Mouse (Mus musculus) limb, embryonic 11.5 days (tissue): ENCODE results near the gene Nkd1. TPM values are rescaled to one million over a fixed set of nuclear protein-coding genes. Genes with fewer than 3 reads are reported as not detected.

Source experiments
- ATAC-seq: fragments of 200-750 bp; cut with Nextera tagmentation; 2 replicates; pipeline ENCODE4 v1.8.0; 2017; ENCODE audit warnings: low read depth; ENCODE audit not compliant: insufficient number of reproducible peaks, low FRiP score, low TSS enrichment
- DNase-seq: peaks from one replicate; pipeline ENCODE4 v3.0.0-alpha.2; 2015; ENCODE audit warnings: low spot score
- H3K27ac ChIP-seq: fragments of 300-500 bp; sonication (generic); replicated peaks from 2 replicates; pipeline ENCODE4 v1.5.1; 2014; ENCODE audit warnings: low read depth, mild to moderate bottlenecking, low read length
- H3K27me3 ChIP-seq: fragments of 300-500 bp; sonication (generic); 2 replicates; pipeline ENCODE4 v1.6.1; 2014; ENCODE audit warnings: mild to moderate bottlenecking, low read length, mixed read lengths; ENCODE audit not compliant: control insufficient read depth, insufficient read depth
- H3K36me3 ChIP-seq: fragments of 300-500 bp; sonication (generic); 2 replicates; pipeline ENCODE4 v1.6.1; 2014; ENCODE audit warnings: mild to moderate bottlenecking, low read length, moderate library complexity, mixed read lengths; ENCODE audit not compliant: control insufficient read depth, insufficient read depth
- H3K4me1 ChIP-seq: fragments of 300-500 bp; sonication (generic); 2 replicates; pipeline ENCODE4 v1.6.1; 2014; ENCODE audit warnings: low read length, mixed read lengths; ENCODE audit not compliant: control insufficient read depth, insufficient read depth
- H3K4me2 ChIP-seq: fragments of 300-500 bp; sonication (generic); 2 replicates; pipeline ENCODE4 v1.6.1; 2014; ENCODE audit warnings: low read depth, mild to moderate bottlenecking, moderate library complexity; ENCODE audit not compliant: severe bottlenecking
- H3K4me3 ChIP-seq: fragments of 300-500 bp; sonication (generic); 2 replicates; pipeline ENCODE4 v1.5.1; 2014; ENCODE audit warnings: low read depth, low read length
- H3K9ac ChIP-seq: fragments of 300-500 bp; sonication (generic); 2 replicates; pipeline ENCODE4 v1.6.1; 2014; ENCODE audit warnings: mild to moderate bottlenecking, low read length
- H3K9me3 ChIP-seq: fragments of 300-500 bp; sonication (generic); 2 replicates; pipeline ENCODE4 v1.6.1; 2016; ENCODE audit warnings: low read length; ENCODE audit not compliant: control insufficient read depth
- WGBS: fragments of 180-500 bp; shearing (Covaris S2); extraction: QIAGEN DNeasy Blood & Tissue Kit; methylation state at CpG from one replicate; pipeline ENCODE4 v1.1.7; 2014; 5-methylcytosine and 5-hydroxymethylcytosine counted together
- polyA plus RNA-seq: library from polyadenylated mRNA; unstranded; fragments of >200 nt; fragmentation: Nextera tagmentation; extraction: Ambion mirVana; gene quantifications from 2 replicates; pipeline ENCODE4 v1.2.1, GENCODE M21; 2014

The Nkd1 gene
- polyA plus RNA-seq, 1 experiment from 2014 or later, result 47.6 TPM

- no peak for DNase-seq
- Histone ChIP-seq H3K4me3 (no peak overlapping the region), H3K4me1 (peaks cover 7% of the 10 kb centered on the region; the same call in 1 of the 2 replicates), H3K27ac (no peak overlapping the region), H3K4me2 (no peak overlapping the region), H3K27me3 (0 out of 2 replicates have a peak, but pooled peaks cover 3% of the 10 kb centered on the region), H3K9ac (0 out of 2 replicates have a peak overlapping the region, but pooled peaks have one; percentile 32), H3K9me3 (no peaks in the 10 kb centered on the region), H3K36me3 (no peaks in the 10 kb centered on the region)
- ATAC-seq, result no peak
- WGBS, result 7% methylated on average over 15 of the region's 15 CpGs
Measured at GRCm38 (mm10) chr8:88512094-88512794, 8.9 kb upstream of the Nkd1 start.

DNA sequence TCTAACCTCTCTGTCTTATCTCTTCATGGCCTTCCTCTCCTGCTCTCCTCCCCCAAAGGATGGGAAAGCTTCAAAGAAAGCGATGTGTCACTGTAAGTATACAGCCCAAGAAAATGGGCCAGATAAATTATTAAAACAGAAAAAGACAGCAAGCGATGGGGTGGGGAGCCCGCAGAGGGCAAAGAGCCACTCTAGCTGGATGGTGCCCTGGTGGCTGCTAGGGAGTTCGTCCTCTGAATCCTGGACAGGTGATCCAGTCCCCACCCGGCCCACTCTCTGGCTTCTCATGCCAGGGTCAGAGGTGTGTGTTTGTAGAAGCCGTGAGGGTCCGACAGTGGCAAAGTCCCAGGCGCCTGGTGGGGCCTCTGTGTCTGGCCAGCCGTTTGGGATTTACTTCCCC, 3.1 kb upstream of the Nkd1 start:
- no peaks in the 10 kb centered on the region for H3K9me3 ChIP-seq
- DNase-seq (no peak), ATAC-seq (no peak)
- H3K27me3 ChIP-seq, result no peaks in the 10 kb centered on the region
- no peak overlapping the region for H3K4me2 ChIP-seq
- H3K36me3 ChIP-seq, result no peaks in the 10 kb centered on the region
- H3K27ac ChIP-seq, result no peak overlapping the region
- H3K4me3 ChIP-seq, result no peak overlapping the region
- no peak overlapping the region for H3K9ac ChIP-seq
- WGBS, result 31% methylated on average over 9 of the region's 9 CpGs
- H3K4me1 ChIP-seq, result peaks cover 15% of the 10 kb centered on the region

GRCm38 (mm10) chr8:88520381-88520780, 773 bp upstream of the Nkd1 start:
- H3K4me2 ChIP-seq, result peak overlapping the region; percentile 83; the same call in 1 of the 2 replicates
- peaks cover 38% of the 10 kb centered on the region for H3K4me1 ChIP-seq
- WGBS, result 6% methylated on average over 13 of the region's 13 CpGs
- DNase-seq (peak; percentile 44), ATAC-seq (no peak)
- no peak overlapping the region for H3K4me3 ChIP-seq
- H3K36me3 ChIP-seq, result no peaks in the 10 kb centered on the region
- H3K9ac ChIP-seq, result no peak overlapping the region
- no peak overlapping the region for H3K27ac ChIP-seq
- no peaks in the 10 kb centered on the region for H3K27me3 ChIP-seq
- no peaks in the 10 kb centered on the region for H3K9me3 ChIP-seq

DNA sequence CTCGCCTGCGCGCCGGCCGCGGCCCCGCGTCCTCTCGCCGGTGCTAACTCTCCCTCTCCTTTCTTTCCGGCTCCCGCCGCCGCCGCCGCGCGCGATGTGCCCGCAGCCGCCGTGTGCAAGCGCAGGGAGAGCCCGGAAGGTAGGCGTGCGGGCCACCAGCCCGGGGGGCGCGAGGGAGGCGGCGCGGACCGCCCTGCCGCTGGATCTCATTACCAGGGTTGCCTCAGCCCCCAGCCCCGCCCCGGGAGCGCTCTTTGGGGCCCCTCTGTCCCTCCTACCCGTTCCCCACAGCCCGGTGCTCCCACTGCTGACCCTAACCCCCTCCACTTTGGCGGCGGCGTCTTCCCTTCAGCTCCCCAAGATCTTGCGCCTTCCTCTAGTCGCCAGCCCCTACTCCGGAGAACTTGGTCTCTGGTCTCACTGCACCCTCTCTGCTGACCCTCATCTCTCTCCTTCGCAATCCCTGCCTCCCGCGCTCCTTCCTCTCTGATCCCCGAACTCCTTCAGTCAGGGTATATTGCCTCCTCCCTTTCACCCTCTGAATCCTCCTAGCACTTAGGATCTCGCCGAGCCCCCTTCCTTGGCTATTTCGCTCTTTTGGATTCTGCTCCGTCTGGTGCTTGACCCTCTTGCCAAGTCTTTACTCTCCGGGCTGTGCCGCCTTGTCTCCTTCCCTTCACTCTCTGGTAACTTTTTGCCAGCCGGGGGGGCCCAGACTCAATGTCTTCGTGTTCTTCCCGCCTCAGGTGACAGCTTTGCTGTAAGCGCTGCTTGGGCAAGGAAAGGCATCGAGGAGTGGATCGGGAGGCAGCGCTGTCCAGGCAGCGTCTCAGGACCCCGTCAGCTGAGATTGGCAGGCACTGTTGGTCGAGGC, 624 bp downstream of the Nkd1 start:
- H3K4me1 ChIP-seq, result peaks cover 51% of the 10 kb centered on the region
- no peaks in the 10 kb centered on the region for H3K27me3 ChIP-seq
- peak overlapping the region; percentile 79 for H3K9ac ChIP-seq
- H3K36me3 ChIP-seq, result no peaks in the 10 kb centered on the region
- peak overlapping the region; percentile 83 for H3K4me2 ChIP-seq
- under 1% methylated on average over 59 of the region's 65 CpGs for WGBS
- DNase-seq (peak; percentile 57), ATAC-seq (peak; percentile 36; the same call in 1 of the 2 replicates)
- H3K9me3 ChIP-seq, result no peaks in the 10 kb centered on the region
- peak overlapping the region; percentile 82 for H3K4me3 ChIP-seq
- no peak overlapping the region; the same call in 1 of the 2 replicates for H3K27ac ChIP-seq

DNA sequence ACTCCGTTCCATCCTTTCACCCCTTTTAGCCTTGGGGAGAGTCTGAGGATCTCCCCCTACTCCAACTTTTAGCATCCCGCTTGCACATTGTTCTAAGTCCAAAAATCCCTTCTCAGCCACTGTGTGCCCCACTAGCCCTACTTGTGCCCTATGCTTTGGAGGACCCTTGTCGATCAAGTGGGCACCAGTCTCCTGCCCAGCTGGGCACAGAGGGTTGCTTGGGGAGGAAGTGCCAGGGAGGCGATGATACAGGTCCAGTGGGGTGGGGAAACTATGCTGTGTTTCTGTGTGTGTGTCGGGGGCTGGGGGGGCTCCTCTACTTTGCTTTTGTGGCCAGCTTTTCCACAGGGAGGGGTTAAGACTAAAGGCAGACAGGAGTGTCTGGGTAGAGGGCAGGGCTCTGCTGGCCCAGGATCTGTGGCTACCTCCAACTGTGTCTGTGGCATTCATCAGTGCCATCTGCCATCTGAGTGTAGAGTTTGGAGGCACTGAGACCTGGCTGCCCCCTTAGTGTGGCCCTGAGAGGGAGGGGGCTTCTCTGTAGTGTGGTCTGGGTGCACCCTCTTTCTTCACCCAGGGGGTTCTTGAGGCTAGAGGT, 1.4 kb downstream of the Nkd1 start:
- WGBS, result 11% methylated on average over 5 of the region's 5 CpGs
- no peak overlapping the region for H3K27ac ChIP-seq
- no peak for ATAC-seq

DNA sequence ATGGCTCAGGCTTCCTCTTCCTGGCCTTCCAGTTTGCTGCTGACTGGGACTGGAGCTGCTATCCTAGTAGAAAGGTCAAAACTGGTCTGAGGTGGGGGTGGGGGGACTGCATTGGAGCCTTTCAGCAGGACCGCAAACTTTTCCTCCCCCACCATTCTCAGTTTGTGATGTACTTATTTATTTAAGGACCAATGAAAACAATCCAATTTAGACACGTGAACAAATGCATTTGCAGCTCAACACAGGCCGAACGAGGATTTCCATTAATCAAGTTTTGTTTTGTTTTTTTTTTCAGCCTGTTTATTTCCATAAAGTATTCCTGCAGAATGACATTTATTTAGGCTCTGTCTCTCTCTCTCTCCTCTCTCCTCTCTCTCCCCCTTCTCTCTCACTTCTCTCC, 2.5 kb downstream of the Nkd1 start:
- Histone ChIP-seq H3K27me3 (no peaks in the 10 kb centered on the region), H3K4me2 (peak overlapping the region; percentile 83), H3K9ac (peak overlapping the region; percentile 18; the same call in 1 of the 2 replicates), H3K27ac (peak overlapping the region; percentile 59; the same call in 1 of the 2 replicates), H3K4me1 (peaks cover 53% of the 10 kb centered on the region), H3K4me3 (peak overlapping the region; percentile 82), H3K9me3 (no peaks in the 10 kb centered on the region), H3K36me3 (no peaks in the 10 kb centered on the region)
- DNase-seq (no peak), ATAC-seq (no peak)
- WGBS, result 10% methylated on average over 4 of the region's 4 CpGs

More for the DNA sequence above, 1.4 kb downstream of the Nkd1 start:
- Histone ChIP-seq H3K9ac (peak overlapping the region; percentile 79), H3K4me2 (peak overlapping the region; percentile 83), H3K4me3 (peak overlapping the region; percentile 82), H3K9me3 (no peaks in the 10 kb centered on the region), H3K36me3 (no peaks in the 10 kb centered on the region), H3K4me1 (peaks cover 53% of the 10 kb centered on the region), H3K27me3 (no peaks in the 10 kb centered on the region)
- no peak for DNase-seq

DNA sequence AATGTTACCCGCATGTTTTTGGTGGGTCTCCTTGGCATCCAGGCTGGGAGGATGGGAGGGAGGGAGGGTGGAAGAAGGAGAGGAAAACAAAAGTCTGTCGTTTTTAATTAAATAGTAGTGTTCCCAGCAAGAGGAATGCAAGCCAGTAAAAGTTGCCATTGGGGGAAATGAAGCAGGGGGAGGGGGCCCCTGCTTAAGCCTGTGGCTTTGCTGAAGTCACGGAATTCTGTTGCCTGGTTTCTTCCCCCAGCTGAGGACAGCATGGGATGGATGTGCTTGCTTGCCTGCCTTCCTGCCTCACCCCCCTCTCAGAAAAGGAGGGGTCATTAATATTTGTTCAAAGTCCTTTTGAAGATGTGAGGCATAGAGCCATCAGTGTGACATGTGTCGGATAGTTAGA, 3.0 kb downstream of the Nkd1 start:
- WGBS, result 4% methylated on average over 4 of the region's 4 CpGs
- no peaks in the 10 kb centered on the region for H3K9me3 ChIP-seq

GRCm38 (mm10) chr8:88524851-88525250, 3.7 kb downstream of the Nkd1 start:
- 69% methylated on average over 7 of the region's 7 CpGs for WGBS
- no peak overlapping the region for H3K27ac ChIP-seq
- H3K4me3 ChIP-seq, result no peak overlapping the region

More for the DNA sequence above, 3.0 kb downstream of the Nkd1 start:
- Histone ChIP-seq H3K9ac (no peak overlapping the region), H3K27me3 (no peaks in the 10 kb centered on the region), H3K27ac (peak overlapping the region; percentile 59; the same call in 1 of the 2 replicates), H3K4me2 (peak overlapping the region; percentile 83), H3K36me3 (no peaks in the 10 kb centered on the region), H3K4me3 (no peak overlapping the region), H3K4me1 (peaks cover 53% of the 10 kb centered on the region)
- DNase-seq (peak; percentile 48), ATAC-seq (no peak)

More at GRCm38 (mm10) chr8:88524851-88525250, 3.7 kb downstream of the Nkd1 start:
- Histone ChIP-seq H3K9me3 (no peaks in the 10 kb centered on the region), H3K9ac (no peak overlapping the region), H3K4me2 (peak overlapping the region; percentile 83; the same call in 1 of the 2 replicates), H3K36me3 (no peaks in the 10 kb centered on the region), H3K4me1 (peaks cover 51% of the 10 kb centered on the region), H3K27me3 (no peaks in the 10 kb centered on the region)
- DNase-seq, result no peak
- ATAC-seq, result no peak
